Mouse (Mus musculus) myocyte (in vitro differentiated cells): ENCODE data around the gene Sgsm1.

Experiments used
- CEBPB ChIP-seq: IDR thresholded peaks from 2 replicates; pipeline ENCODE4 v1.6.1; 2011; ENCODE audit warnings: mild to moderate bottlenecking, moderate library complexity; ENCODE audit not compliant: poor library complexity, insufficient read depth, severe bottlenecking
- E2F4 ChIP-seq: IDR thresholded peaks from one replicate; pipeline ENCODE4 v1.6.1; 2011; ENCODE audit warnings: mild to moderate bottlenecking, control low read depth, moderate library complexity; ENCODE audit not compliant: insufficient read depth
- MAX ChIP-seq: IDR thresholded peaks from one replicate; pipeline ENCODE4 v1.6.1; 2011; ENCODE audit warnings: low read depth, mild to moderate bottlenecking, control low read depth
- MYOD1 ChIP-seq, 3 experiments: IDR thresholded peaks; one replicate each; pipeline ENCODE4 v1.6.1; 2011; ENCODE audit warnings: control low read depth in 2 of 3, low read depth in 2 of 3, mild to moderate bottlenecking in 2 of 3, moderate library complexity in 1 of 3; ENCODE audit not compliant: insufficient read length in 2 of 3, control insufficient read depth in 1 of 3
- POLR2A ChIP-seq: IDR thresholded peaks from one replicate; pipeline ENCODE4 v1.6.1; 2011; ENCODE audit warnings: low read depth, mild to moderate bottlenecking, control low read depth, moderate library complexity; ENCODE audit not compliant: insufficient read length
- POLR2AphosphoS2 ChIP-seq: IDR thresholded peaks from one replicate; pipeline ENCODE4 v1.6.1; 2011; ENCODE audit warnings: low read depth, control low read depth; ENCODE audit not compliant: insufficient read length
- SRF ChIP-seq: IDR thresholded peaks from one replicate; pipeline ENCODE4 v1.6.1; 2011; ENCODE audit warnings: low read depth; ENCODE audit not compliant: control insufficient read depth, insufficient read length
- TCF3 ChIP-seq: IDR thresholded peaks from one replicate; pipeline ENCODE4 v1.6.1; 2011; ENCODE audit warnings: low read depth, control low read depth; ENCODE audit not compliant: insufficient read length
- USF1 ChIP-seq: IDR thresholded peaks from one replicate; pipeline ENCODE4 v1.6.1; 2011; ENCODE audit warnings: low read depth, mild to moderate bottlenecking, control low read depth, moderate library complexity

GRCm38 (mm10) chr5:113295791-113296190 lies 14.8 kb downstream of the Sgsm1 start:
- TF ChIP-seq E2F4 (no peak), MAX (no peak), POLR2A (no peak), TCF3 (no peak), SRF (no peak), MYOD1 (IDR thresholded peaks at IDR 0.05; ENCODE audit: control insufficient read depth in 1 of 3, insufficient read length in 2 of 3, low read depth in 2 of 3) (no peak), POLR2AphosphoS2 (no peak), CEBPB (no peak), USF1 (no peak)
